Mouse (Mus musculus): ENCODE results near the gene Tbc1d30.

GRCm38 (mm10) chr10:121225636-121226035 lies 125.4 kb downstream of the Tbc1d30 start:
- no peak for TF ChIP-seq CTCF (IDR thresholded peaks at IDR 0.05; ENCODE audit: extremely low read depth, insufficient read depth, insufficient read length, insufficient replicate concordance)
- no peak for TF ChIP-seq POLR2A (IDR thresholded peaks at IDR 0.05; ENCODE audit: low read depth, low read length)
